Mouse (Mus musculus) limb, embryonic 11.5 days (tissue): ENCODE results near the gene Hnrnpf. TPM values are rescaled to one million over a fixed set of nuclear protein-coding genes. Genes with fewer than 3 reads are reported as not detected.
A peak's percentile ranks its signal among the peaks of the same experiment; 100 is the strongest.

Experiments
- ATAC-seq: fragments of 200-750 bp; cut with Nextera tagmentation; 2 replicates; pipeline ENCODE4 v1.8.0; 2017; ENCODE audit warnings: low read depth; ENCODE audit not compliant: insufficient number of reproducible peaks, low FRiP score, low TSS enrichment
- DNase-seq: peaks from one replicate; pipeline ENCODE4 v3.0.0-alpha.2; 2015; ENCODE audit warnings: low spot score
- H3K27ac ChIP-seq: fragments of 300-500 bp; sonication (generic); replicated peaks from 2 replicates; pipeline ENCODE4 v1.5.1; 2014; ENCODE audit warnings: low read depth, mild to moderate bottlenecking, low read length
- H3K27me3 ChIP-seq: fragments of 300-500 bp; sonication (generic); 2 replicates; pipeline ENCODE4 v1.6.1; 2014; ENCODE audit warnings: mild to moderate bottlenecking, low read length, mixed read lengths; ENCODE audit not compliant: control insufficient read depth, insufficient read depth
- H3K36me3 ChIP-seq: fragments of 300-500 bp; sonication (generic); 2 replicates; pipeline ENCODE4 v1.6.1; 2014; ENCODE audit warnings: mild to moderate bottlenecking, low read length, moderate library complexity, mixed read lengths; ENCODE audit not compliant: control insufficient read depth, insufficient read depth
- H3K4me1 ChIP-seq: fragments of 300-500 bp; sonication (generic); 2 replicates; pipeline ENCODE4 v1.6.1; 2014; ENCODE audit warnings: low read length, mixed read lengths; ENCODE audit not compliant: control insufficient read depth, insufficient read depth
- H3K4me2 ChIP-seq: fragments of 300-500 bp; sonication (generic); 2 replicates; pipeline ENCODE4 v1.6.1; 2014; ENCODE audit warnings: low read depth, mild to moderate bottlenecking, moderate library complexity; ENCODE audit not compliant: severe bottlenecking
- H3K4me3 ChIP-seq: fragments of 300-500 bp; sonication (generic); 2 replicates; pipeline ENCODE4 v1.5.1; 2014; ENCODE audit warnings: low read depth, low read length
- H3K9ac ChIP-seq: fragments of 300-500 bp; sonication (generic); 2 replicates; pipeline ENCODE4 v1.6.1; 2014; ENCODE audit warnings: mild to moderate bottlenecking, low read length
- H3K9me3 ChIP-seq: fragments of 300-500 bp; sonication (generic); 2 replicates; pipeline ENCODE4 v1.6.1; 2016; ENCODE audit warnings: low read length; ENCODE audit not compliant: control insufficient read depth
- WGBS: fragments of 180-500 bp; shearing (Covaris S2); extraction: QIAGEN DNeasy Blood & Tissue Kit; methylation state at CpG from one replicate; pipeline ENCODE4 v1.1.7; 2014; 5-methylcytosine and 5-hydroxymethylcytosine counted together
- polyA plus RNA-seq: library from polyadenylated mRNA; unstranded; fragments of >200 nt; fragmentation: Nextera tagmentation; extraction: Ambion mirVana; gene quantifications from 2 replicates; pipeline ENCODE4 v1.2.1, GENCODE M21; 2014

Gene Hnrnpf
- polyA plus RNA-seq, 1 experiment from 2014 or later, result 860 TPM

- DNase-seq (no peak), ATAC-seq (no peak)
- 73% methylated on average over 9 of the region's 9 CpGs for WGBS
- Histone ChIP-seq H3K36me3 (no peaks in the 10 kb centered on the region), H3K4me3 (no peak overlapping the region), H3K27ac (no peak overlapping the region), H3K4me1 (0 out of 2 replicates have a peak, but pooled peaks cover 2% of the 10 kb centered on the region), H3K4me2 (no peak overlapping the region), H3K27me3 (no peaks in the 10 kb centered on the region), H3K9me3 (no peaks in the 10 kb centered on the region), H3K9ac (no peak overlapping the region)
Observed at GRCm38 (mm10) chr6:117901510-117902402, 1.6 kb downstream of the Hnrnpf start.

- Histone ChIP-seq H3K4me3 (no peak overlapping the region), H3K27ac (no peak overlapping the region), H3K4me1 (0 out of 2 replicates have a peak, but pooled peaks cover 2% of the 10 kb centered on the region), H3K27me3 (no peaks in the 10 kb centered on the region), H3K4me2 (no peak overlapping the region), H3K9ac (no peak overlapping the region), H3K9me3 (no peaks in the 10 kb centered on the region), H3K36me3 (no peaks in the 10 kb centered on the region)
- 89% methylated on average over 4 of the region's 4 CpGs for WGBS
- ATAC-seq (no peak), DNase-seq (no peak)
Observed at GRCm38 (mm10) chr6:117902556-117902955, 2.4 kb downstream of the Hnrnpf start.

- Histone ChIP-seq H3K4me3 (no peak overlapping the region), H3K36me3 (no peaks in the 10 kb centered on the region), H3K9ac (no peak overlapping the region), H3K4me2 (no peak overlapping the region), H3K4me1 (peaks cover 2% of the 10 kb centered on the region; the same call in 1 of the 2 replicates), H3K9me3 (no peaks in the 10 kb centered on the region), H3K27me3 (no peaks in the 10 kb centered on the region), H3K27ac (no peak overlapping the region)
- no peak for ATAC-seq
- WGBS, result 64% methylated on average over 3 of the region's 3 CpGs
- no peak for DNase-seq
Observed at GRCm38 (mm10) chr6:117903836-117904235, 3.7 kb downstream of the Hnrnpf start.

- peak overlapping the region; percentile 100; the same call in 1 of the 2 replicates for H3K4me3 ChIP-seq
- H3K27me3 ChIP-seq, result no peaks in the 10 kb centered on the region
- ATAC-seq, result no peak
- H3K9ac ChIP-seq, result peak overlapping the region; percentile 49
- peaks cover 5% of the 10 kb centered on the region for H3K4me1 ChIP-seq
- no peaks in the 10 kb centered on the region for H3K36me3 ChIP-seq
- WGBS, result 22% methylated on average over 4 of the region's 4 CpGs
- no peaks in the 10 kb centered on the region for H3K9me3 ChIP-seq
- 0 out of 2 replicates have a peak overlapping the region, but pooled peaks have one; percentile 30 for H3K27ac ChIP-seq
- DNase-seq, result peak; percentile 41
- peak overlapping the region; percentile 46 for H3K4me2 ChIP-seq
Observed at GRCm38 (mm10) chr6:117905260-117905930, 5.3 kb downstream of the Hnrnpf start.

- Histone ChIP-seq H3K27ac (peak overlapping the region; percentile 52; the same call in 1 of the 2 replicates), H3K4me2 (peak overlapping the region; percentile 46), H3K4me1 (peaks cover 5% of the 10 kb centered on the region), H3K4me3 (peak overlapping the region; percentile 100), H3K36me3 (no peaks in the 10 kb centered on the region), H3K27me3 (no peaks in the 10 kb centered on the region), H3K9ac (peak overlapping the region; percentile 72), H3K9me3 (no peaks in the 10 kb centered on the region)
- ATAC-seq, result 0 out of 2 replicates have a peak, but pooled peaks have one; percentile 5
- WGBS, result under 1% methylated on average over 25 of the region's 25 CpGs
- no peak for DNase-seq
Observed at GRCm38 (mm10) chr6:117906015-117906531, 5.9 kb downstream of the Hnrnpf start.

- H3K9me3 ChIP-seq, result no peaks in the 10 kb centered on the region
- H3K4me2 ChIP-seq, result peak overlapping the region; percentile 54
- H3K9ac ChIP-seq, result peak overlapping the region; percentile 96
- ATAC-seq, result peak; percentile 96
- H3K27ac ChIP-seq, result peak overlapping the region; percentile 87
- under 1% methylated on average over 55 of the region's 68 CpGs for WGBS
- peak overlapping the region; percentile 100 for H3K4me3 ChIP-seq
- DNase-seq, result peak; percentile 98
- peaks cover 5% of the 10 kb centered on the region for H3K4me1 ChIP-seq
- no peaks in the 10 kb centered on the region for H3K27me3 ChIP-seq
- H3K36me3 ChIP-seq, result no peaks in the 10 kb centered on the region
Observed at GRCm38 (mm10) chr6:117906590-117907271, 6.6 kb downstream of the Hnrnpf start.

GRCm38 (mm10) chr6:117907301-117907978 lies 7.3 kb downstream of the Hnrnpf start:
- WGBS, result under 1% methylated on average over 58 of the region's 77 CpGs
- Histone ChIP-seq H3K27me3 (no peaks in the 10 kb centered on the region), H3K27ac (peak overlapping the region; percentile 87), H3K4me2 (peak overlapping the region; percentile 54), H3K9me3 (no peaks in the 10 kb centered on the region), H3K4me3 (peak overlapping the region; percentile 100), H3K9ac (peak overlapping the region; percentile 96), H3K36me3 (no peaks in the 10 kb centered on the region), H3K4me1 (peaks cover 5% of the 10 kb centered on the region)
- ATAC-seq (peak; percentile 64), DNase-seq (peak; percentile 88)
